Mouse (Mus musculus) MEL (cell line): ENCODE results near the gene Fus. TPM values are rescaled to one million over a fixed set of nuclear protein-coding genes. Genes with fewer than 3 reads are reported as not detected.

Source experiments
- DNase-seq: peaks from one replicate; pipeline ENCODE4 v3.0.0; 2011; ENCODE audit warnings: low read depth, low spot score
- H3K27ac ChIP-seq: 2 replicates; pipeline ENCODE4 v1.5.1; 2012; ENCODE audit warnings: low read depth, mild to moderate bottlenecking, control low read depth, low read length, moderate library complexity; ENCODE audit not compliant: control insufficient read depth
- H3K27me3 ChIP-seq, 2 experiments: fragments of 150-350 bp in 1 of 2; sonication (generic) in 1 of 2; 2 replicates each; pipeline ENCODE4 v1.6.1; 2012; ENCODE audit warnings: low read length in 2 of 2, mild to moderate bottlenecking in 2 of 2, improper control_type of control experiment in 1 of 2, moderate library complexity in 1 of 2; ENCODE audit not compliant: insufficient read depth in 2 of 2, control insufficient read depth in 1 of 2
- H3K36me3 ChIP-seq, 2 experiments: 2 replicates each; pipeline ENCODE4 v1.6.1; 2012 to 2014; ENCODE audit warnings: low read length in 2 of 2, improper control_type of control experiment in 1 of 2, inconsistent platforms in 1 of 2, mild to moderate bottlenecking in 1 of 2; ENCODE audit not compliant: insufficient read depth in 2 of 2, control insufficient read depth in 1 of 2
- H3K4me1 ChIP-seq, 2 experiments: fragments of 150-350 bp in 1 of 2; sonication (generic) in 1 of 2; 2 replicates each; pipeline ENCODE4 v1.6.1; 2012; ENCODE audit warnings: low read length in 2 of 2, improper control_type of control experiment in 1 of 2, mild to moderate bottlenecking in 1 of 2; ENCODE audit not compliant: insufficient read depth in 2 of 2, control insufficient read depth in 1 of 2
- H3K4me3 ChIP-seq, 2 experiments: fragments of 150-350 bp in 1 of 2; sonication (generic) in 1 of 2; 2 replicates each; pipeline ENCODE4 v1.5.1; 2012; ENCODE audit warnings: low read depth in 2 of 2, low read length in 2 of 2, mild to moderate bottlenecking in 2 of 2, moderate library complexity in 2 of 2, control low read depth in 1 of 2, improper control_type of control experiment in 1 of 2; ENCODE audit not compliant: control insufficient read depth in 1 of 2, insufficient read depth in 1 of 2
- H3K79me2 ChIP-seq: 2 replicates; pipeline ENCODE4 v1.6.1; 2012; ENCODE audit warnings: mild to moderate bottlenecking, low read length, moderate library complexity; ENCODE audit not compliant: control insufficient read depth, poor library complexity, insufficient read depth
- H3K9ac ChIP-seq: 2 replicates; pipeline ENCODE4 v1.6.1; 2012; ENCODE audit warnings: low read depth, mild to moderate bottlenecking, control low read depth, low read length, moderate library complexity; ENCODE audit not compliant: control insufficient read depth, poor library complexity, severe bottlenecking
- H3K9me3 ChIP-seq: fragments of 150-350 bp; sonication (generic); replicated peaks from 2 replicates; pipeline ENCODE4 v1.6.1; 2012; ENCODE audit warnings: mild to moderate bottlenecking, low read length, improper control_type of control experiment, moderate library complexity; ENCODE audit not compliant: insufficient read depth
- CHD1 ChIP-seq: IDR thresholded peaks from 2 replicates; pipeline ENCODE4 v1.6.1; 2012; ENCODE audit warnings: low read depth, mild to moderate bottlenecking, inconsistent platforms, low read length, improper control_type of control experiment
- CHD2 ChIP-seq: IDR thresholded peaks from 2 replicates; pipeline ENCODE4 v1.6.1; 2011; ENCODE audit warnings: low read length, improper control_type of control experiment
- CTCF ChIP-seq, 3 experiments: IDR thresholded peaks in 2 of 3; conservative IDR thresholded peaks in 1 of 3; 2 replicates each; pipeline ENCODE4 v1.5.1; 2011 to 2012; ENCODE audit warnings: low read length in 3 of 3, low read depth in 2 of 3, mild to moderate bottlenecking in 2 of 3, improper control_type of control experiment in 1 of 3, inconsistent platforms in 1 of 3, mixed read lengths in 1 of 3, moderate library complexity in 1 of 3; ENCODE audit not compliant: control insufficient read depth in 1 of 3, insufficient read depth in 1 of 3, poor library complexity in 1 of 3, severe bottlenecking in 1 of 3
- ELF1 ChIP-seq: IDR thresholded peaks from 2 replicates; pipeline ENCODE4 v1.6.1; 2014; ENCODE audit warnings: low read depth, mild to moderate bottlenecking, inconsistent platforms, low read length, improper control_type of control experiment, moderate library complexity
- ETS1 ChIP-seq: IDR thresholded peaks from 2 replicates; pipeline ENCODE4 v1.6.1; 2012; ENCODE audit warnings: low read depth, mild to moderate bottlenecking, inconsistent platforms, low read length, improper control_type of control experiment, moderate library complexity
- JUND ChIP-seq: IDR thresholded peaks from 2 replicates; pipeline ENCODE4 v1.6.1; 2011; ENCODE audit warnings: low read depth, mild to moderate bottlenecking, improper control_type of control experiment, low read length
- MAX ChIP-seq: IDR thresholded peaks from 2 replicates; pipeline ENCODE4 v1.6.1; 2011; ENCODE audit warnings: low read length, improper control_type of control experiment
- MYB ChIP-seq: IDR thresholded peaks from 2 replicates; pipeline ENCODE4 v1.6.1; 2011; ENCODE audit warnings: mild to moderate bottlenecking, low read depth, low read length, improper control_type of control experiment
- MYC ChIP-seq: IDR thresholded peaks from 2 replicates; pipeline ENCODE4 v1.6.1; 2011; ENCODE audit warnings: low read depth, mild to moderate bottlenecking, low read length, improper control_type of control experiment, moderate library complexity
- POLR2AphosphoS5 ChIP-seq: IDR thresholded peaks from 2 replicates; pipeline ENCODE4 v1.6.1; 2012; ENCODE audit warnings: low read depth, borderline replicate concordance, mild to moderate bottlenecking, inconsistent platforms, low read length, moderate library complexity, mixed read lengths
- RCOR1 ChIP-seq: IDR thresholded peaks from 2 replicates; pipeline ENCODE4 v1.6.1; 2012; ENCODE audit warnings: low read depth, mild to moderate bottlenecking, inconsistent platforms, low read length, improper control_type of control experiment
- SMC3 ChIP-seq: IDR thresholded peaks from 2 replicates; pipeline ENCODE4 v1.6.1; 2011; ENCODE audit warnings: low read depth, low read length, improper control_type of control experiment
- TAL1 ChIP-seq: IDR thresholded peaks from 2 replicates; pipeline ENCODE4 v1.6.1; 2012; ENCODE audit warnings: mild to moderate bottlenecking, inconsistent platforms, low read length, moderate library complexity, mixed read lengths
- USF2 ChIP-seq, 2 experiments: IDR thresholded peaks; 2 replicates each; pipeline ENCODE4 v1.6.1; 2011 to 2012; ENCODE audit warnings: improper control_type of control experiment in 2 of 2, low read length in 2 of 2, borderline replicate concordance in 1 of 2, inconsistent platforms in 1 of 2, low read depth in 1 of 2, mild to moderate bottlenecking in 1 of 2; ENCODE audit not compliant: insufficient read depth in 1 of 2
- ZMIZ1 ChIP-seq: IDR thresholded peaks from 2 replicates; pipeline ENCODE4 v1.6.1; 2012; ENCODE audit warnings: low read depth, mild to moderate bottlenecking, inconsistent platforms, low read length, improper control_type of control experiment, moderate library complexity
- ZNF384 ChIP-seq: IDR thresholded peaks from 2 replicates; pipeline ENCODE4 v1.6.1; 2012; ENCODE audit warnings: low read depth, mild to moderate bottlenecking, inconsistent platforms, low read length, improper control_type of control experiment
- polyA plus RNA-seq, 2 experiments: library from polyadenylated mRNA; stranded (reverse) in 1 of 2; unstranded in 1 of 2; fragments of >175 nt in 1 of 2; fragments of >200 nt in 1 of 2; gene quantifications; 2 replicates each; pipeline versions ENCODE4 v1.2.1 to v1.2.4; 2012; ENCODE audit warnings: low replicate concordance in 2 of 2, low read depth in 1 of 2; ENCODE audit not compliant: insufficient read length in 2 of 2, insufficient read depth in 1 of 2, missing spikeins in 1 of 2
- total RNA-seq: library from RNA; depleted of rRNA; stranded (reverse); fragments of 300-350 nt; gene quantifications from 2 replicates; pipeline ENCODE4 v1.2.3, GENCODE M21; 2012

Gene Fus
- total and polyA plus RNA-seq, 3 experiments: 49.7 to 848 (median 346) TPM

GRCm38 (mm10) chr7:127946470-127947023 is 20.7 kb upstream of the Fus start, which contains the start of gene Prss36:
TSS of gene Prss36 (minus strand) at chr7:127946725.
- no peaks in the 10 kb centered on the region for H3K4me1 ChIP-seq
- no peak within 1 kb of the TSS for H3K4me3 ChIP-seq
- peaks cover 17 to 19% of the 10 kb centered on the region in 2 experiments for H3K27me3 ChIP-seq
- no peaks in the 10 kb centered on the region for H3K79me2 ChIP-seq
- no peak for DNase-seq
- no peaks in the 10 kb centered on the region for H3K36me3 ChIP-seq
- no peaks in the 10 kb centered on the region for H3K9me3 ChIP-seq
- TF ChIP-seq JUND (no peak), ETS1 (no peak), SMC3 (no peak), ZMIZ1 (no peak), CHD1 (no peak), CHD2 (no peak)
- H3K9ac ChIP-seq: no peak within 1 kb of the TSS
- no peak within 1 kb of the TSS for H3K27ac ChIP-seq

GRCm38 (mm10) chr7:127952864-127953581 is 14.2 kb upstream of the Fus start:
- no peak overlapping the region for H3K27ac ChIP-seq
- no peak for DNase-seq
- TF ChIP-seq ELF1 (no peak), RCOR1 (no peak), CTCF (IDR thresholded peaks at IDR 0.05 in 2 of 3, conservative IDR thresholded peaks at IDR 0.05 in 1 of 3; ENCODE audit: control insufficient read depth in 1 of 3, insufficient read depth in 1 of 3, low read depth in 2 of 3, low read length in 3 of 3, poor library complexity in 1 of 3, severe bottlenecking in 1 of 3) (no peak), MAX (no peak), USF2 (IDR thresholded peaks at IDR 0.05; ENCODE audit: borderline replicate concordance in 1 of 2, insufficient read depth in 1 of 2, low read depth in 1 of 2, low read length in 2 of 2) (no peak), MYC (no peak), ZNF384 (no peak), JUND (no peak), TAL1 (no peak), MYB (no peak), POLR2AphosphoS5 (no peak)
- TF ChIP-seq, all 39 proteins: peak for 0
- no peak overlapping the region for H3K9ac ChIP-seq
- no peaks in the 10 kb centered on the region for H3K79me2 ChIP-seq
- H3K9me3 ChIP-seq: no peaks in the 10 kb centered on the region
- H3K36me3 ChIP-seq: no peaks in the 10 kb centered on the region
- no peaks in the 10 kb centered on the region for H3K4me1 ChIP-seq
- no peak overlapping the region for H3K4me3 ChIP-seq
- peaks cover 24 to 26% of the 10 kb centered on the region in 2 experiments for H3K27me3 ChIP-seq
